Mouse (Mus musculus): Measurements from ENCODE around the gene Echdc1. TPM values are rescaled to one million over a fixed set of nuclear protein-coding genes. Genes with fewer than 3 reads are reported as not detected.

Echdc1 gene
- polyA plus RNA-seq, 1 experiment from 2014 or later: 33.7 TPM

GRCm38 (mm10) chr10:29344232-29344631 lies 31.3 kb downstream of the Echdc1 start:
- Histone ChIP-seq H3K27ac (ENCODE audit: low read length) (no peak overlapping the region), H3K4me1 (ENCODE audit: insufficient read depth, low read length) (no peaks in the 10 kb centered on the region), H3K4me2 (replicated peaks; ENCODE audit: low read depth, low read length) (no peak overlapping the region), H3K36me3 (ENCODE audit: insufficient read depth, low read length) (peaks cover 21% of the 10 kb centered on the region), H3K4me3 (ENCODE audit: low read length) (no peak overlapping the region), H3K9ac (replicated peaks; ENCODE audit: low read length) (no peak overlapping the region), H3K9me3 (ENCODE audit: low read length) (no peaks in the 10 kb centered on the region), H3K27me3 (ENCODE audit: insufficient read depth, low read length) (no peaks in the 10 kb centered on the region)
- no peak for ATAC-seq (ENCODE audit: low FRiP score, low TSS enrichment)
- WGBS: 91% methylated on average over 4 of the region's 4 CpGs

- Histone ChIP-seq H3K4me3 (ENCODE audit: low read length) (no peak overlapping the region), H3K27ac (ENCODE audit: low read length) (no peak overlapping the region), H3K9me3 (ENCODE audit: low read length) (no peaks in the 10 kb centered on the region), H3K27me3 (ENCODE audit: insufficient read depth, low read length) (no peaks in the 10 kb centered on the region), H3K36me3 (ENCODE audit: insufficient read depth, low read length) (peaks cover 24% of the 10 kb centered on the region), H3K9ac (replicated peaks; ENCODE audit: low read length) (no peak overlapping the region), H3K4me2 (replicated peaks; ENCODE audit: low read depth, low read length) (no peak overlapping the region), H3K4me1 (ENCODE audit: insufficient read depth, low read length) (no peaks in the 10 kb centered on the region)
- WGBS: 91% methylated on average over 7 of the region's 7 CpGs
- no peak for ATAC-seq (ENCODE audit: low FRiP score, low TSS enrichment)
Observed at GRCm38 (mm10) chr10:29346638-29347037, 33.7 kb downstream of the Echdc1 start.

- Histone ChIP-seq H3K9me3 (ENCODE audit: low read length) (no peaks in the 10 kb centered on the region), H3K27ac (ENCODE audit: low read length) (no peak overlapping the region), H3K4me3 (ENCODE audit: low read length) (no peak overlapping the region), H3K4me2 (replicated peaks; ENCODE audit: low read depth, low read length) (no peak overlapping the region), H3K27me3 (ENCODE audit: insufficient read depth, low read length) (no peaks in the 10 kb centered on the region), H3K9ac (replicated peaks; ENCODE audit: low read length) (no peak overlapping the region), H3K36me3 (ENCODE audit: insufficient read depth, low read length) (peaks cover 24% of the 10 kb centered on the region), H3K4me1 (ENCODE audit: insufficient read depth, low read length) (no peaks in the 10 kb centered on the region)
- ATAC-seq (ENCODE audit: low FRiP score, low TSS enrichment): no peak
- WGBS: 98% methylated on average over 2 of the region's 2 CpGs
Observed at GRCm38 (mm10) chr10:29351420-29351819, 38.5 kb downstream of the Echdc1 start.

DNA sequence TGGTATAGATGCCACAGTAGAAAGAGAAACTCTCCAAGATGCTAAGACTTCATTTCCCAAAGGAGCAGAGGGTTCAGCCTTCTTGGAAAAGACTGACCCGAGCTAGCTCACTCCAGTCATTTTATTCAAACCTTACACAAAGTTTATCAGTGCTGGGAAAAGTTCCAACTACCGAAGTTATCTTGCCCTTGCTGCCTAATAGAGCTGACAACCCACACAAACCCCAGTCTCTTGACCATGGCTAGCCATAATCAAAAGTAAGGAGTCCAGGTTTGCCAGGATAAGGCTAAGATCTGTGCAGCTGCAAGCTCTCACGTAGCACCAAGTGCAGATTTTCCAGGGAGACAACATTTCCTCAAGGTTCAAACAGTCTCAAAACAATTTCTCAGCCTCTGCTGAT lies 39.6 kb downstream of the Echdc1 start:
- WGBS: 81% methylated on average over 3 of the region's 3 CpGs
- no peak overlapping the region for H3K4me3 ChIP-seq (ENCODE audit: low read length)
- H3K4me1 ChIP-seq (ENCODE audit: insufficient read depth, low read length): 0 out of 2 replicates have a peak, but pooled peaks cover 6% of the 10 kb centered on the region
- H3K9ac ChIP-seq (replicated peaks; ENCODE audit: low read length): no peak overlapping the region
- no peaks in the 10 kb centered on the region for H3K27me3 ChIP-seq (ENCODE audit: insufficient read depth, low read length)
- H3K9me3 ChIP-seq (ENCODE audit: low read length): no peaks in the 10 kb centered on the region
- no peak for ATAC-seq (ENCODE audit: low FRiP score, low TSS enrichment)
- H3K27ac ChIP-seq (ENCODE audit: low read length): no peak overlapping the region
- H3K4me2 ChIP-seq (replicated peaks; ENCODE audit: low read depth, low read length): no peak overlapping the region
- peaks cover 13% of the 10 kb centered on the region; the same call in 1 of the 2 replicates for H3K36me3 ChIP-seq (ENCODE audit: insufficient read depth, low read length)

DNA sequence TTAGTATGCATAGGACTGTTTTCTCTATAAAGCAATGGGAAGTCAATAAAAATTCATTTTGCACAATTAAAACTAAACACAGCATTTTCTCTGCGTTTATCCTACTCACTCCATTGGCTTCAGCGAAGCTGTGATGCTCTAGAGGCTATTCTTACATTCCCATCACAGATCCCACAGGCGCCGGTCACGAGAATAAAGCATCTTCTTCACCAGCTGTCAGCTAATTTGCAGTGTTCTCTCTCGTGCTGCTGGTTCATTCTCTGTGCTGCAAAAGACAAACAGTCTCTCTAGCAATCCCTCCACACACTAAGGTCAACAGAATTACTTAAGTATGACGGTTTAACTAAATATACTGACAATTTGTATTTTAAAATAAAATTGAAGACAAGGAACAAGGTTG lies 41.2 kb downstream of the Echdc1 start:
- 76% methylated on average over 7 of the region's 7 CpGs for WGBS
- no peak overlapping the region for H3K9ac ChIP-seq (replicated peaks; ENCODE audit: low read length)
- ATAC-seq (ENCODE audit: low FRiP score, low TSS enrichment): no peak

DNA sequence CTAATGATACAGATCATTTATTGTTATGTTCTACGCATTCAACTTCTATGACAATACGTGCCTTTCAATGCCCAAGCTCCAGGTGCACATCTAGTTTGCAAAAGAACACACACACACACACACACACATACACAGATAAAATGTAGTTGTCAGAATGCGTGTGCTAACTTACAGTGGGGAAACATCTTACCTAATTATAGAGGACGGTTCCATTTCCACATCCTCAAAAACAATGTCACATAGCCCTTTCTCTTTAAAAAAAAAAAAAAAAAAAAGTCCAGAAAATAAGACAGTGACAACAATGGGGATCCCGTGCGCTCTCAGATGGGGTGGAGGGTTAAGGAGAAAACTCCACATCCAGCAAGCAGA lies 48.1 kb downstream of the Echdc1 start:
- ATAC-seq (ENCODE audit: low FRiP score, low TSS enrichment): no peak
- WGBS: 3% methylated on average over 6 of the region's 6 CpGs
- peaks cover 19% of the 10 kb centered on the region for H3K4me1 ChIP-seq (ENCODE audit: insufficient read depth, low read length)

More for the DNA sequence above, 41.2 kb downstream of the Echdc1 start:
- Histone ChIP-seq H3K9me3 (ENCODE audit: low read length) (no peaks in the 10 kb centered on the region), H3K4me1 (ENCODE audit: insufficient read depth, low read length) (0 out of 2 replicates have a peak, but pooled peaks cover 6% of the 10 kb centered on the region), H3K4me3 (ENCODE audit: low read length) (no peak overlapping the region), H3K36me3 (ENCODE audit: insufficient read depth, low read length) (peaks cover 12% of the 10 kb centered on the region; the same call in 1 of the 2 replicates), H3K27ac (ENCODE audit: low read length) (no peak overlapping the region), H3K27me3 (ENCODE audit: insufficient read depth, low read length) (no peaks in the 10 kb centered on the region), H3K4me2 (replicated peaks; ENCODE audit: low read depth, low read length) (no peak overlapping the region)

GRCm38 (mm10) chr10:29361464-29362196 lies 48.7 kb downstream of the Echdc1 start:
- peak overlapping the region; percentile 98 for H3K27ac ChIP-seq (ENCODE audit: low read length)
- H3K9me3 ChIP-seq (ENCODE audit: low read length): no peaks in the 10 kb centered on the region
- H3K4me3 ChIP-seq (ENCODE audit: low read length): peak overlapping the region; percentile 91
- no peaks in the 10 kb centered on the region for H3K27me3 ChIP-seq (ENCODE audit: insufficient read depth, low read length)
- ATAC-seq (ENCODE audit: low FRiP score, low TSS enrichment): peak; percentile 98
- H3K4me1 ChIP-seq (ENCODE audit: insufficient read depth, low read length): peaks cover 18% of the 10 kb centered on the region
- no peaks in the 10 kb centered on the region for H3K36me3 ChIP-seq (ENCODE audit: insufficient read depth, low read length)
- H3K9ac ChIP-seq (replicated peaks; ENCODE audit: low read length): peak overlapping the region; percentile 98
- H3K4me2 ChIP-seq (replicated peaks; ENCODE audit: low read depth, low read length): peak overlapping the region; percentile 71
- WGBS: under 1% methylated on average over 64 of the region's 100 CpGs

More for the DNA sequence above, 48.1 kb downstream of the Echdc1 start:
- H3K4me2 ChIP-seq (replicated peaks; ENCODE audit: low read depth, low read length): peak overlapping the region; percentile 61
- no peaks in the 10 kb centered on the region for H3K27me3 ChIP-seq (ENCODE audit: insufficient read depth, low read length)
- H3K9ac ChIP-seq (replicated peaks; ENCODE audit: low read length): peak overlapping the region; percentile 98
- H3K27ac ChIP-seq (ENCODE audit: low read length): peak overlapping the region; percentile 98
- peak overlapping the region; percentile 91 for H3K4me3 ChIP-seq (ENCODE audit: low read length)
- H3K9me3 ChIP-seq (ENCODE audit: low read length): no peaks in the 10 kb centered on the region
- H3K36me3 ChIP-seq (ENCODE audit: insufficient read depth, low read length): no peaks in the 10 kb centered on the region

GRCm38 (mm10) chr10:29362197-29362900 lies 49.4 kb downstream of the Echdc1 start, which contains the start of gene Rnf146:
Gene Rnf146, minus strand, starts transcription at chr10:29362442.
- Histone ChIP-seq H3K27ac (ENCODE audit: low read length) (peak within 1 kb of the TSS; percentile 98), H3K4me2 (replicated peaks; ENCODE audit: low read depth, low read length) (peak within 1 kb of the TSS; percentile 71), H3K4me3 (ENCODE audit: low read length) (peak within 1 kb of the TSS; percentile 91), H3K4me1 (ENCODE audit: insufficient read depth, low read length) (peaks cover 13% of the 10 kb centered on the region), H3K9me3 (ENCODE audit: low read length) (no peaks in the 10 kb centered on the region), H3K9ac (replicated peaks; ENCODE audit: low read length) (peak within 1 kb of the TSS; percentile 98), H3K27me3 (ENCODE audit: insufficient read depth, low read length) (no peaks in the 10 kb centered on the region), H3K36me3 (ENCODE audit: insufficient read depth, low read length) (no peaks in the 10 kb centered on the region)
- 6% methylated on average over 15 of the region's 15 CpGs for WGBS
- no peak for ATAC-seq (ENCODE audit: low FRiP score, low TSS enrichment)

GRCm38 (mm10) chr10:29374065-29374464 lies 61.1 kb downstream of the Echdc1 start:
- WGBS: 90% methylated on average over 5 of the region's 5 CpGs
- no peaks in the 10 kb centered on the region for H3K4me1 ChIP-seq (ENCODE audit: insufficient read depth, low read length)

DNA sequence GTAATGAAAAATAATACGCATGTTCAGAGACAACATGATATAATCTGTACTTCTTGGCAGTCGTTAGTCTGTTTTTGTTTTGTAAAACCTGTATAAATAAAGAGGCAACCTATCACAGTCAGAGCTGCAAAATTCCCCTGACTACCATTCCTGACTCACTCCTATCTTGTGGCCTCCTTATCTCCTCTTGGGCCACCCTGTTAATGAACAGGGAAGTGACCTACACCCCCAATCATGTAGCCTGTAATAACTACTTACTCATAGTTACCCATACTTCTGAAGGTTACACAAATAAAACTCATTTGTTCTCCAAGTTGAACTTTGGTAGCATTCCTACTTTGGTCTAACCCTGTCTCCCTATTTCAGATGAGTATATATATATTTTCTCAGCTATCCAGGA lies 68.6 kb downstream of the Echdc1 start:
- WGBS: 67% methylated on average over 2 of the region's 2 CpGs
- no peak overlapping the region for H3K27ac ChIP-seq (ENCODE audit: low read length)
- no peaks in the 10 kb centered on the region for H3K27me3 ChIP-seq (ENCODE audit: insufficient read depth, low read length)
- no peaks in the 10 kb centered on the region for H3K36me3 ChIP-seq (ENCODE audit: insufficient read depth, low read length)
- ATAC-seq (ENCODE audit: low FRiP score, low TSS enrichment): no peak
- H3K4me1 ChIP-seq (ENCODE audit: insufficient read depth, low read length): no peaks in the 10 kb centered on the region
- no peak overlapping the region for H3K9ac ChIP-seq (replicated peaks; ENCODE audit: low read length)
- no peak overlapping the region for H3K4me2 ChIP-seq (replicated peaks; ENCODE audit: low read depth, low read length)
- H3K9me3 ChIP-seq (ENCODE audit: low read length): no peaks in the 10 kb centered on the region
- no peak overlapping the region for H3K4me3 ChIP-seq (ENCODE audit: low read length)

More at GRCm38 (mm10) chr10:29374065-29374464, 61.1 kb downstream of the Echdc1 start:
- Histone ChIP-seq H3K4me2 (replicated peaks; ENCODE audit: low read depth, low read length) (no peak overlapping the region), H3K36me3 (ENCODE audit: insufficient read depth, low read length) (no peaks in the 10 kb centered on the region), H3K27me3 (ENCODE audit: insufficient read depth, low read length) (no peaks in the 10 kb centered on the region), H3K9me3 (ENCODE audit: low read length) (no peaks in the 10 kb centered on the region), H3K4me3 (ENCODE audit: low read length) (no peak overlapping the region), H3K27ac (ENCODE audit: low read length) (no peak overlapping the region), H3K9ac (replicated peaks; ENCODE audit: low read length) (no peak overlapping the region)
- no peak for ATAC-seq (ENCODE audit: low FRiP score, low TSS enrichment)

Measured in kidney, embryonic 16.5 days (tissue).